In genomic region chr6:34708650-34709265, GRCm38 (mm10) we compare ENCODE assay signal across 8 mouse cellular contexts.
DNase-seq lines count a peak whose midpoint lies in the region; ATAC-seq lines count a peak whose summit lies in the region.

No protein-coding gene starts in this region.

- DNase-seq in 416B (ENCODE audit: low read depth) = peak; percentile 43
- peak; percentile 70 for DNase-seq in adrenal gland, adult 2 months
- peak; percentile 18 to 26 for DNase-seq in left cerebral cortex, postnatal 14 days (ENCODE audit: low spot score in 2 of 2)
- peak; percentile 75 for DNase-seq in midbrain, embryonic 14.5 days

- 15% methylated on average over 13 of the region's 13 CpGs for WGBS in embryonic facial prominence, embryonic 13.5 days
- WGBS in hindbrain, embryonic 13.5 days = 13% methylated on average over 13 of the region's 13 CpGs
- 13% methylated on average over 13 of the region's 13 CpGs for WGBS in midbrain, embryonic 14.5 days

- H3K4me1 ChIP-seq in embryonic facial prominence, embryonic 13.5 days = peaks cover 76% of the 10 kb centered on the region
- peaks cover 31% of the 10 kb centered on the region for H3K4me1 ChIP-seq in hindbrain, embryonic 13.5 days (replicated peaks)
- H3K4me1 ChIP-seq in midbrain, embryonic 14.5 days (ENCODE audit: control insufficient read depth, insufficient read depth, low read length) = peaks cover 29% of the 10 kb centered on the region

- H3K4me2 ChIP-seq in embryonic facial prominence, embryonic 13.5 days = peak overlapping the region; percentile 73
- H3K4me2 ChIP-seq in hindbrain, embryonic 13.5 days = peak overlapping the region; percentile 62
- H3K4me2 ChIP-seq in midbrain, embryonic 14.5 days (ENCODE audit: low read length) = peak overlapping the region; percentile 77

- H3K27me3 ChIP-seq in embryonic facial prominence, embryonic 13.5 days = no peaks in the 10 kb centered on the region
- H3K27me3 ChIP-seq in hindbrain, embryonic 13.5 days = no peaks in the 10 kb centered on the region
- H3K27me3 ChIP-seq in midbrain, embryonic 14.5 days (ENCODE audit: control insufficient read depth, insufficient read depth, low read length) = no peaks in the 10 kb centered on the region

- peak overlapping the region; percentile 64 for H3K4me3 ChIP-seq in embryonic facial prominence, embryonic 13.5 days
- H3K4me3 ChIP-seq in hindbrain, embryonic 13.5 days = peak overlapping the region; percentile 53
- peak overlapping the region; percentile 56 for H3K4me3 ChIP-seq in midbrain, embryonic 14.5 days (replicated peaks; ENCODE audit: low read depth, low read length)

- peaks cover 14% of the 10 kb centered on the region for H3K9me3 ChIP-seq in embryonic facial prominence, embryonic 13.5 days
- H3K9me3 ChIP-seq in hindbrain, embryonic 13.5 days = peaks cover 8% of the 10 kb centered on the region; the same call in 1 of the 2 replicates
- H3K9me3 ChIP-seq in midbrain, embryonic 14.5 days (ENCODE audit: control insufficient read depth, low read length) = 0 out of 2 replicates have a peak, but pooled peaks cover 4% of the 10 kb centered on the region

- peak overlapping the region; percentile 98 for H3K27ac ChIP-seq in embryonic facial prominence, embryonic 13.5 days
- H3K27ac ChIP-seq in hindbrain, embryonic 13.5 days = peak overlapping the region; percentile 81
- H3K27ac ChIP-seq in midbrain, embryonic 14.5 days (replicated peaks; ENCODE audit: low read depth, low read length) = peak overlapping the region; percentile 79

- H3K36me3 ChIP-seq in embryonic facial prominence, embryonic 13.5 days = peaks cover 18% of the 10 kb centered on the region
- no peaks in the 10 kb centered on the region for H3K36me3 ChIP-seq in hindbrain, embryonic 13.5 days
- no peaks in the 10 kb centered on the region for H3K36me3 ChIP-seq in midbrain, embryonic 14.5 days (ENCODE audit: control insufficient read depth, insufficient read depth, low read length)

- H3K9ac ChIP-seq in embryonic facial prominence, embryonic 13.5 days = peak overlapping the region; percentile 89
- peak overlapping the region; percentile 78 for H3K9ac ChIP-seq in hindbrain, embryonic 13.5 days
- peak overlapping the region; percentile 76 for H3K9ac ChIP-seq in midbrain, embryonic 14.5 days (replicated peaks; ENCODE audit: low read length)

- ATAC-seq in embryonic facial prominence, embryonic 13.5 days (ENCODE audit: insufficient number of reproducible peaks, insufficient read depth, low FRiP score, low TSS enrichment, low read depth) = 0 out of 2 replicates have a peak, but pooled peaks have one; percentile 48
- ATAC-seq in hindbrain, embryonic 13.5 days (ENCODE audit: low FRiP score) = peak; percentile 80
- ATAC-seq in midbrain, embryonic 14.5 days (ENCODE audit: low FRiP score, low TSS enrichment) = peak; percentile 56; the same call in 1 of the 2 replicates
- ATAC-seq in inflammation-experienced regulatory T-cells, adult 6 months = no peak
- no peak for ATAC-seq in megakaryocyte progenitor cell, adult 5-6 weeks (replicated peaks; ENCODE audit: poor library complexity)

- intact Hi-C loops in left cerebral cortex, postnatal 14 days (cut with DNase I) = no loop called here

Comparison
In these comparisons a context has a peak if more than half of its experiments do, and no peak if none do; other contexts are left out.
1. DNase-seq: peak in every context shown above with its lines; median percentile 75 in midbrain, embryonic 14.5 days; 70 in adrenal gland, adult 2 months; 43 in 416B; 22 in left cerebral cortex, postnatal 14 days.
2. ATAC-seq: peak in embryonic facial prominence, embryonic 13.5 days (single experiment), hindbrain, embryonic 13.5 days (single experiment) and midbrain, embryonic 14.5 days (single experiment); none in inflammation-experienced regulatory T-cells, adult 6 months (single experiment) and megakaryocyte progenitor cell, adult 5-6 weeks (single experiment).
3. Peak in every context shown above with its lines, with median percentiles within 50 percentile points of each other: H3K27ac ChIP-seq, H3K4me2 ChIP-seq, H3K4me3 ChIP-seq and H3K9ac ChIP-seq.